Mouse (Mus musculus) forebrain, embryonic 15.5 days (tissue): ENCODE data around the gene Nat9. TPM values are rescaled to one million over a fixed set of nuclear protein-coding genes. Genes with fewer than 3 reads are reported as not detected.

Experiments
- polyA plus RNA-seq: library from polyadenylated mRNA; unstranded; fragments of >200 nt; fragmentation: Nextera tagmentation; extraction: Ambion mirVana; gene quantifications from 2 replicates; pipeline ENCODE4 v1.2.1, GENCODE M21; 2015

The Nat9 gene
- polyA plus RNA-seq, 1 experiment from 2014 or later: 19.0 TPM

Other genes with a start within 250 kb of the Nat9 start
- not detected in 2 replicates for gene Cd300c, start 218.7 kb downstream of the Nat9 start, polyA plus RNA-seq
- gene Cd300ld, start 197.9 kb downstream of the Nat9 start, polyA plus RNA-seq: 0.08 TPM in 1 of 2 replicates, not detected in the other
- gene Cd300c2, start 186.0 kb downstream of the Nat9 start, polyA plus RNA-seq: 1.2 and 1.6 TPM in 2 replicates
- not detected in 2 replicates for gene Cd300ld2, start 171.7 kb downstream of the Nat9 start, polyA plus RNA-seq
- gene Cd300ld4, start 160.8 kb downstream of the Nat9 start, polyA plus RNA-seq: not detected in 2 replicates
- gene Cd300ld5, start 150.1 kb downstream of the Nat9 start, polyA plus RNA-seq: not detected in 2 replicates
- not detected in 2 replicates for gene Cd300ld3, start 139.4 kb downstream of the Nat9 start, polyA plus RNA-seq
- gene Cd300e, start 125.7 kb downstream of the Nat9 start, polyA plus RNA-seq: 0.09 TPM in 1 of 2 replicates, not detected in the other
- 0.80 and 1.0 TPM in 2 replicates for gene Rab37, start 96.4 kb downstream of the Nat9 start, polyA plus RNA-seq
- 0.10 TPM in 1 of 2 replicates, not detected in the other for gene Cd300lf, start 53.9 kb downstream of the Nat9 start, polyA plus RNA-seq
- gene Slc9a3r1, start 24.5 kb downstream of the Nat9 start, polyA plus RNA-seq: 45.8 and 50.5 TPM in 2 replicates
- gene Tmem104, start 372 bp downstream of the Nat9 start, polyA plus RNA-seq: 10.8 and 12.4 TPM in 2 replicates
- 0.22 and 0.23 TPM in 2 replicates for gene Grin2c, start 79.4 kb upstream of the Nat9 start, polyA plus RNA-seq
- 23.9 and 24.0 TPM in 2 replicates for gene Fdxr, start 89.2 kb upstream of the Nat9 start, polyA plus RNA-seq
- gene Fads6, start 109.8 kb upstream of the Nat9 start, polyA plus RNA-seq: 0.37 TPM in 2 replicates
- gene Otop2, start 119.3 kb upstream of the Nat9 start, polyA plus RNA-seq: 0.08 TPM in 1 of 2 replicates, not detected in the other
- 0.05 TPM in 1 of 2 replicates, not detected in the other for gene Ush1g, start 134.2 kb upstream of the Nat9 start, polyA plus RNA-seq
- 0.10 and 0.25 TPM in 2 replicates for gene Otop3, start 146.9 kb upstream of the Nat9 start, polyA plus RNA-seq
- gene Hid1, start 179.9 kb upstream of the Nat9 start, polyA plus RNA-seq: 48.9 and 50.3 TPM in 2 replicates
- gene Cdr2l, start 194.1 kb upstream of the Nat9 start, polyA plus RNA-seq: 20.9 and 21.2 TPM in 2 replicates
- 178 and 192 TPM in 2 replicates for gene Mrpl58, start 215.9 kb upstream of the Nat9 start, polyA plus RNA-seq
- gene Atp5h, start 232.1 kb upstream of the Nat9 start, polyA plus RNA-seq: 722 and 770 TPM in 2 replicates
- 23.6 and 26.3 TPM in 2 replicates for gene Kctd2, start 232.3 kb upstream of the Nat9 start, polyA plus RNA-seq